Mouse (Mus musculus) lung, adult 2 months (tissue): ENCODE measurements around the gene Nat8f6. TPM values are rescaled to one million over a fixed set of nuclear protein-coding genes. Genes with fewer than 3 reads are reported as not detected.
"Not testable (repeated sequence)": the region's sequence is repeated elsewhere in the genome, so short reads cannot be mapped to it uniquely, and the experiment has no call there.

Experiments used
- DNase-seq: peaks from one replicate; pipeline ENCODE4 v3.0.0; 2022
- H3K4me1 ChIP-seq: fragments of 200-500 bp; 2 replicates; pipeline ENCODE4 v1.6.1; 2011; ENCODE audit warnings: low read length; ENCODE audit not compliant: control insufficient read depth, insufficient read depth
- H3K4me3 ChIP-seq: fragments of 200-500 bp; replicated peaks from 2 replicates; pipeline ENCODE3; 2011; ENCODE audit warnings: low read depth, mild to moderate bottlenecking, control low read depth, low read length; ENCODE audit errors: extremely low read depth
- CTCF ChIP-seq: fragments of 200-500 bp; IDR thresholded peaks from 2 replicates; pipeline ENCODE4 v1.5.1; 2011; ENCODE audit warnings: mild to moderate bottlenecking, low read length, control low read depth; ENCODE audit not compliant: insufficient read depth
- POLR2A ChIP-seq: fragments of 200-500 bp; IDR thresholded peaks from 2 replicates; pipeline ENCODE4 v1.6.1; 2011; ENCODE audit warnings: low read depth, mild to moderate bottlenecking, control low read depth, low read length, borderline replicate concordance; ENCODE audit errors: extremely low read depth
- WGBS: fragments of 180-500 bp; shearing (Covaris S2); methylation state at CpG from one replicate; pipeline ENCODE4 v1.1.7; 2018; 5-methylcytosine and 5-hydroxymethylcytosine counted together
- polyA plus RNA-seq: library from polyadenylated mRNA; depleted of rRNA; stranded (reverse); fragments of >200 nt; gene quantifications from 2 replicates; pipeline ENCODE4 v1.2.3, GENCODE M21; 2012; rRNA removed

Gene Nat8f6
- polyA plus RNA-seq, 1 experiment: 4.3 TPM

- TF ChIP-seq POLR2A (no peak), CTCF (no peak)
- H3K4me3 ChIP-seq: no peak overlapping the region
- no peaks in the 10 kb centered on the region for H3K4me1 ChIP-seq
- 71% methylated on average over 2 of the region's 2 CpGs for WGBS
- DNase-seq: no peak
Observed at GRCm38 (mm10) chr6:85813339-85813738, 7.4 kb downstream of the Nat8f6 start.

GRCm38 (mm10) chr6:85810942-85811537, 9.7 kb downstream of the Nat8f6 start:
- H3K4me1 ChIP-seq, DNase-seq: not testable (repeated sequence)
- WGBS: 39% methylated on average over 3 of the region's 3 CpGs

GRCm38 (mm10) chr6:85810514-85810913, 10.2 kb downstream of the Nat8f6 start:
- H3K4me1 ChIP-seq, DNase-seq, H3K4me3 ChIP-seq: not testable (repeated sequence)
- WGBS: 61% methylated on average over 2 of the region's 3 CpGs

More at GRCm38 (mm10) chr6:85810942-85811537, 9.7 kb downstream of the Nat8f6 start:
- not testable (repeated sequence) for H3K4me3 ChIP-seq

- not testable (repeated sequence) for H3K4me3 ChIP-seq, DNase-seq, H3K4me1 ChIP-seq
- WGBS: 58% methylated on average over 3 of the region's 3 CpGs
Observed at GRCm38 (mm10) chr6:85809784-85810183, 11.0 kb downstream of the Nat8f6 start.

- WGBS: 43% methylated on average over 5 of the region's 5 CpGs
- not testable (repeated sequence) for H3K4me3 ChIP-seq, H3K4me1 ChIP-seq
- peak; percentile 26 for DNase-seq
Observed at GRCm38 (mm10) chr6:85803180-85803579, 17.6 kb downstream of the Nat8f6 start.

GRCm38 (mm10) chr6:85765532-85765931, 55.2 kb downstream of the Nat8f6 start, which contains the start of gene Nat8f3:
Gene Nat8f3, minus strand, starts transcription at chr6:85765754.
- 0 out of 2 replicates have a peak, but pooled peaks have one; percentile 6 for TF ChIP-seq CTCF
- H3K4me3 ChIP-seq: peak within 1 kb of the TSS; percentile 42
- peak; percentile 58 for DNase-seq
- WGBS: 55% methylated on average over 13 of the region's 13 CpGs
- H3K4me1 ChIP-seq: not testable (repeated sequence)

GRCm38 (mm10) chr6:85763127-85764070, 57.4 kb downstream of the Nat8f6 start:
- not testable (repeated sequence) for H3K4me3 ChIP-seq, DNase-seq, H3K4me1 ChIP-seq
- 66% methylated on average over 6 of the region's 6 CpGs for WGBS

GRCm38 (mm10) chr6:85762678-85763077, 58.1 kb downstream of the Nat8f6 start:
- H3K4me3 ChIP-seq, DNase-seq, H3K4me1 ChIP-seq: not testable (repeated sequence)
- WGBS: 87% methylated on average over 1 of the region's 2 CpGs

Other genes with a start within 250 kb of the Nat8f6 start
- 0.54 and 0.79 TPM in 2 replicates for gene Alms1, start 233.4 kb downstream of the Nat8f6 start, polyA plus RNA-seq
- 6.3 and 7.9 TPM in 2 replicates for gene Nat8f7, start 107.7 kb downstream of the Nat8f6 start, polyA plus RNA-seq
- gene Nat8f3, start 55.2 kb downstream of the Nat8f6 start, polyA plus RNA-seq: 3.6 and 5.2 TPM in 2 replicates
- 0.27 TPM in 1 of 2 replicates, not detected in the other for gene Nat8f5, start within 50 bp of the Nat8f6 start, polyA plus RNA-seq
- 0.31 and 0.45 TPM in 2 replicates for gene Nat8, start 11.1 kb upstream of the Nat8f6 start, polyA plus RNA-seq
- gene Nat8f2, start 48.2 kb upstream of the Nat8f6 start, polyA plus RNA-seq: 0.03 and 0.11 TPM in 2 replicates
- gene Nat8f4, start 83.9 kb upstream of the Nat8f6 start, polyA plus RNA-seq: 1.3 and 1.9 TPM in 2 replicates
- 8.1 and 15.2 TPM in 2 replicates for gene Tprkb, start 90.9 kb upstream of the Nat8f6 start, polyA plus RNA-seq
- 5.4 and 7.5 TPM in 2 replicates for gene Nat8f1, start 94.7 kb upstream of the Nat8f6 start, polyA plus RNA-seq
- gene Dusp11, start 140.7 kb upstream of the Nat8f6 start, polyA plus RNA-seq: 32.6 and 34.7 TPM in 2 replicates
- gene Figla, start 195.2 kb upstream of the Nat8f6 start, polyA plus RNA-seq: not detected in 2 replicates
- gene Add2, start 207.7 kb upstream of the Nat8f6 start, polyA plus RNA-seq: 0.17 and 0.80 TPM in 2 replicates